Comparison of ENCODE assay signal across 16 mouse cellular contexts in genomic region chr6:135218330-135218729, GRCm38 (mm10). TPM values are rescaled to one million over a fixed set of nuclear protein-coding genes. Genes with fewer than 3 reads are reported as not detected.
DNase-seq lines count a peak whose midpoint lies in the region; ATAC-seq lines count a peak whose summit lies in the region.
"Had no signal": no experiment of that assay in that cellular context is flagged by ENCODE, and none has a peak within 500 bp of the region (broad histone marks: within the 10 kb centered on the region; RNA-seq: fewer than 3 reads in every experiment).

No protein-coding gene starts in this region.

- H3K4me3 ChIP-seq in limb, embryonic 12.5 days (replicated peaks) = no peak overlapping the region
- no peak overlapping the region for H3K4me3 ChIP-seq in limb, embryonic 10.5 days
- peak overlapping the region; percentile 44 for H3K4me3 ChIP-seq in megakaryocyte, embryonic 14.5 days (replicated peaks)
- H3K4me3 ChIP-seq in midbrain, embryonic 15.5 days = no peak overlapping the region
- H3K4me3 ChIP-seq in forebrain, embryonic 12.5 days (replicated peaks) = no peak overlapping the region
- H3K4me3 ChIP-seq: gastrocnemius, adult 2 months; heart, embryonic 10.5 days; neural tube, embryonic 13.5 days had no signal

- H3K27ac ChIP-seq in limb, embryonic 12.5 days = peak overlapping the region; percentile 42; the same call in 1 of the 2 replicates
- no peak overlapping the region for H3K27ac ChIP-seq in limb, embryonic 10.5 days
- no peak overlapping the region for H3K27ac ChIP-seq in midbrain, embryonic 15.5 days
- no peak overlapping the region for H3K27ac ChIP-seq in forebrain, embryonic 12.5 days
- H3K27ac ChIP-seq: gastrocnemius, adult 2 months; heart, embryonic 10.5 days; hindbrain, embryonic 14.5 days; neural tube, embryonic 13.5 days had no signal

- 48% methylated on average over 8 of the region's 8 CpGs for WGBS in limb, embryonic 12.5 days
- WGBS in limb, embryonic 10.5 days = 75% methylated on average over 8 of the region's 8 CpGs
- 78% methylated on average over 8 of the region's 8 CpGs for WGBS in midbrain, embryonic 15.5 days
- 91% methylated on average over 8 of the region's 8 CpGs for WGBS in forebrain, embryonic 12.5 days

- H3K9me3 ChIP-seq in limb, embryonic 12.5 days = no peaks in the 10 kb centered on the region
- H3K9me3 ChIP-seq in limb, embryonic 10.5 days (replicated peaks) = no peaks in the 10 kb centered on the region
- H3K9me3 ChIP-seq in megakaryocyte, embryonic 14.5 days = peaks cover 7% of the 10 kb centered on the region; the same call in 1 of the 2 replicates
- no peaks in the 10 kb centered on the region for H3K9me3 ChIP-seq in midbrain, embryonic 15.5 days
- no peaks in the 10 kb centered on the region for H3K9me3 ChIP-seq in forebrain, embryonic 12.5 days
- H3K9me3 ChIP-seq: heart, embryonic 10.5 days; neural tube, embryonic 13.5 days had no signal

- no peak for DNase-seq in limb, embryonic 10.5 days (ENCODE audit: low spot score)
- peak; percentile 60 for DNase-seq in thymus, postnatal 25 days
- no peak for DNase-seq in urinary bladder, adult 2 months (ENCODE audit: low spot score)
- DNase-seq: cerebellum, adult 18-20 months; gastrocnemius, adult 2 months; kidney, postnatal 14 days; midbrain, embryonic 14.5 days had no signal

- H3K4me2 ChIP-seq in limb, embryonic 12.5 days = no peak overlapping the region
- H3K4me2 ChIP-seq in midbrain, embryonic 15.5 days = no peak overlapping the region
- no peak overlapping the region for H3K4me2 ChIP-seq in forebrain, embryonic 12.5 days
- H3K4me2 ChIP-seq: hindbrain, embryonic 14.5 days; neural tube, embryonic 13.5 days had no signal

- H3K36me3 ChIP-seq in limb, embryonic 12.5 days = peaks cover 52% of the 10 kb centered on the region
- peaks cover 6% of the 10 kb centered on the region; the same call in 1 of the 2 replicates for H3K36me3 ChIP-seq in limb, embryonic 10.5 days
- peaks cover 59% of the 10 kb centered on the region for H3K36me3 ChIP-seq in megakaryocyte, embryonic 14.5 days (replicated peaks; ENCODE audit: low read length)
- H3K36me3 ChIP-seq in midbrain, embryonic 15.5 days (replicated peaks) = peaks cover 30% of the 10 kb centered on the region; the same call in 1 of the 2 replicates
- peaks cover 14% of the 10 kb centered on the region for H3K36me3 ChIP-seq in forebrain, embryonic 12.5 days (replicated peaks)
- H3K36me3 ChIP-seq: heart, embryonic 10.5 days had no signal

- H3K9ac ChIP-seq in limb, embryonic 12.5 days (replicated peaks) = no peak overlapping the region
- H3K9ac ChIP-seq in midbrain, embryonic 15.5 days = no peak overlapping the region
- H3K9ac ChIP-seq in forebrain, embryonic 12.5 days = no peak overlapping the region
- H3K9ac ChIP-seq: hindbrain, embryonic 14.5 days; neural tube, embryonic 13.5 days had no signal

- H3K27me3 ChIP-seq in limb, embryonic 12.5 days = no peaks in the 10 kb centered on the region
- no peaks in the 10 kb centered on the region for H3K27me3 ChIP-seq in limb, embryonic 10.5 days (ENCODE audit: low read depth, poor library complexity, severe bottlenecking)
- H3K27me3 ChIP-seq in megakaryocyte, embryonic 14.5 days (replicated peaks) = no peaks in the 10 kb centered on the region
- no peaks in the 10 kb centered on the region for H3K27me3 ChIP-seq in midbrain, embryonic 15.5 days (replicated peaks)
- H3K27me3 ChIP-seq in forebrain, embryonic 12.5 days = no peaks in the 10 kb centered on the region
- H3K27me3 ChIP-seq: neural tube, embryonic 13.5 days had no signal

- no peak for ATAC-seq in limb, embryonic 12.5 days (ENCODE audit: insufficient number of reproducible peaks, insufficient read depth, low FRiP score, low TSS enrichment, low read depth)
- ATAC-seq in activated CD4-positive, CD25-positive, alpha-beta regulatory T cell, adult 4 months = peak; percentile 86
- ATAC-seq in midbrain, embryonic 15.5 days (replicated peaks) = no peak
- ATAC-seq in forebrain, embryonic 12.5 days (ENCODE audit: low FRiP score) = no peak

- peaks cover 7% of the 10 kb centered on the region; the same call in 1 of the 2 replicates for H3K4me1 ChIP-seq in limb, embryonic 12.5 days (replicated peaks)
- H3K4me1 ChIP-seq in limb, embryonic 10.5 days = peaks cover 4% of the 10 kb centered on the region
- H3K4me1 ChIP-seq in megakaryocyte, embryonic 14.5 days = peaks cover 50% of the 10 kb centered on the region
- H3K4me1 ChIP-seq in midbrain, embryonic 15.5 days = no peaks in the 10 kb centered on the region
- peaks cover under 1% of the 10 kb centered on the region; the same call in 1 of the 2 replicates for H3K4me1 ChIP-seq in forebrain, embryonic 12.5 days

RNA-seq across cellular contexts. Expression of gene Hebp1, which starts 20.5 kb away (rescaled TPM):
- polyA plus RNA-seq in limb, embryonic 12.5 days (2016; fragmentation: Nextera tagmentation; extraction: Ambion mirVana) = 5.1 and 8.4 TPM in 2 replicates
- polyA plus RNA-seq in limb, embryonic 10.5 days (2016; fragmentation: Nextera tagmentation; extraction: Ambion mirVana) = 3.8 and 4.3 TPM in 2 replicates
- 1 to 10 TPM in 1 of 2 experiments, under 1 TPM in 1; 0.42 to 2.4 TPM for polyA plus RNA-seq in activated CD4-positive, CD25-positive, alpha-beta regulatory T cell, adult 4 months (2017; shearing (Covaris generic))
- polyA plus RNA-seq in megakaryocyte, embryonic 14.5 days (2012; ENCODE audit: insufficient read depth, low replicate concordance) = 3.9 TPM in 1 of 2 replicates, not detected in the other
- 4.7 and 6.1 TPM in 2 replicates for polyA plus RNA-seq in midbrain, embryonic 15.5 days (2015; fragmentation: Nextera tagmentation; extraction: Ambion mirVana)
- 40.7 and 41.8 TPM in 2 replicates for polyA plus RNA-seq in urinary bladder, adult 2 months (2012; rRNA removed)
- polyA plus RNA-seq in forebrain, embryonic 12.5 days (2016; fragmentation: Nextera tagmentation; extraction: Ambion mirVana) = 2.8 and 3.6 TPM in 2 replicates

RNA-seq across cellular contexts. Expression of gene Fam234b, which starts 20.6 kb away (rescaled TPM):
- 26.9 and 27.6 TPM in 2 replicates for polyA plus RNA-seq in limb, embryonic 12.5 days (2016; fragmentation: Nextera tagmentation; extraction: Ambion mirVana)
- 14.0 and 18.7 TPM in 2 replicates for polyA plus RNA-seq in limb, embryonic 10.5 days (2016; fragmentation: Nextera tagmentation; extraction: Ambion mirVana)
- polyA plus RNA-seq in activated CD4-positive, CD25-positive, alpha-beta regulatory T cell, adult 4 months (2017; shearing (Covaris generic)) = 10 to 100 TPM; 23.6 to 23.8 TPM
- polyA plus RNA-seq in megakaryocyte, embryonic 14.5 days (2012; ENCODE audit: insufficient read depth, low replicate concordance) = 1.1 and 2.3 TPM in 2 replicates
- 110 and 117 TPM in 2 replicates for polyA plus RNA-seq in midbrain, embryonic 15.5 days (2015; fragmentation: Nextera tagmentation; extraction: Ambion mirVana)
- 5.6 and 5.9 TPM in 2 replicates for polyA plus RNA-seq in urinary bladder, adult 2 months (2012; rRNA removed)
- 48.8 and 52.2 TPM in 2 replicates for polyA plus RNA-seq in forebrain, embryonic 12.5 days (2016; fragmentation: Nextera tagmentation; extraction: Ambion mirVana)

RNA-seq across cellular contexts. Expression of gene Gsg1, which starts 35.8 kb away (rescaled TPM):
- 0.74 and 0.78 TPM in 2 replicates for polyA plus RNA-seq in limb, embryonic 12.5 days (2016; fragmentation: Nextera tagmentation; extraction: Ambion mirVana)
- polyA plus RNA-seq in limb, embryonic 10.5 days (2016; fragmentation: Nextera tagmentation; extraction: Ambion mirVana) = 0.80 and 1.5 TPM in 2 replicates
- not detected for polyA plus RNA-seq in activated CD4-positive, CD25-positive, alpha-beta regulatory T cell, adult 4 months (2017; shearing (Covaris generic))
- not detected in 2 replicates for polyA plus RNA-seq in megakaryocyte, embryonic 14.5 days (2012; ENCODE audit: insufficient read depth, low replicate concordance)
- 0.19 TPM in 1 of 2 replicates, not detected in the other for polyA plus RNA-seq in midbrain, embryonic 15.5 days (2015; fragmentation: Nextera tagmentation; extraction: Ambion mirVana)
- polyA plus RNA-seq in urinary bladder, adult 2 months (2012; rRNA removed) = 0.06 and 0.21 TPM in 2 replicates
- 0.49 and 0.69 TPM in 2 replicates for polyA plus RNA-seq in forebrain, embryonic 12.5 days (2016; fragmentation: Nextera tagmentation; extraction: Ambion mirVana)
- polyA plus RNA-seq: G1E had no signal
